Mouse (Mus musculus): Measurements from ENCODE around the gene Acss1.

- TF ChIP-seq CTCF (IDR thresholded peaks at IDR 0.05; ENCODE audit: low read depth), result no peak
- TF ChIP-seq EP300 (IDR thresholded peaks at IDR 0.05; ENCODE audit: low read depth), result no peak
Observed at GRCm38 (mm10) chr2:150600263-150600662, 68.0 kb downstream of the Acss1 start.
